Mouse (Mus musculus): ENCODE results near the gene Kif20b. TPM values are rescaled to one million over a fixed set of nuclear protein-coding genes. Genes with fewer than 3 reads are reported as not detected.

Gene Kif20b
- polyA plus RNA-seq, 1 experiment from 2014 or later: 14.1 TPM

GRCm38 (mm10) chr19:34904032-34904431, 18.1 kb upstream of the Kif20b start:
- H3K27me3 ChIP-seq (ENCODE audit: control insufficient read depth, insufficient read depth, low read length): no peaks in the 10 kb centered on the region
- H3K4me1 ChIP-seq (ENCODE audit: control insufficient read depth, insufficient read depth, low read length): no peaks in the 10 kb centered on the region
- H3K36me3 ChIP-seq (ENCODE audit: control insufficient read depth, insufficient read depth, low read length): no peaks in the 10 kb centered on the region
- no peak overlapping the region for H3K4me2 ChIP-seq (ENCODE audit: low read length)
- DNase-seq (no peak), ATAC-seq (ENCODE audit: low FRiP score, low TSS enrichment) (no peak)
- 82% methylated on average over 5 of the region's 5 CpGs for WGBS
- no peak overlapping the region for H3K27ac ChIP-seq (replicated peaks; ENCODE audit: low read depth, low read length)
- H3K9ac ChIP-seq (replicated peaks; ENCODE audit: low read length): no peak overlapping the region
- H3K4me3 ChIP-seq (replicated peaks; ENCODE audit: low read depth, low read length): no peak overlapping the region
- H3K9me3 ChIP-seq (ENCODE audit: control insufficient read depth, low read length): no peaks in the 10 kb centered on the region

GRCm38 (mm10) chr19:34905424-34905823, 16.7 kb upstream of the Kif20b start:
- Histone ChIP-seq H3K4me2 (ENCODE audit: low read length) (no peak overlapping the region), H3K36me3 (ENCODE audit: control insufficient read depth, insufficient read depth, low read length) (no peaks in the 10 kb centered on the region), H3K4me3 (replicated peaks; ENCODE audit: low read depth, low read length) (no peak overlapping the region), H3K9ac (replicated peaks; ENCODE audit: low read length) (no peak overlapping the region), H3K4me1 (ENCODE audit: control insufficient read depth, insufficient read depth, low read length) (no peaks in the 10 kb centered on the region), H3K27ac (replicated peaks; ENCODE audit: low read depth, low read length) (no peak overlapping the region), H3K9me3 (ENCODE audit: control insufficient read depth, low read length) (no peaks in the 10 kb centered on the region), H3K27me3 (ENCODE audit: control insufficient read depth, insufficient read depth, low read length) (no peaks in the 10 kb centered on the region)
- DNase-seq: no peak
- 93% methylated on average over 7 of the region's 7 CpGs for WGBS
- ATAC-seq (ENCODE audit: low FRiP score, low TSS enrichment): no peak

- no peak for DNase-seq
- no peak overlapping the region for H3K4me2 ChIP-seq (ENCODE audit: low read length)
- no peaks in the 10 kb centered on the region for H3K9me3 ChIP-seq (ENCODE audit: control insufficient read depth, low read length)
- no peak for ATAC-seq (ENCODE audit: low FRiP score, low TSS enrichment)
- H3K9ac ChIP-seq (replicated peaks; ENCODE audit: low read length): no peak overlapping the region
- H3K27ac ChIP-seq (replicated peaks; ENCODE audit: low read depth, low read length): no peak overlapping the region
- 85% methylated on average over 5 of the region's 5 CpGs for WGBS
- H3K4me1 ChIP-seq (ENCODE audit: control insufficient read depth, insufficient read depth, low read length): no peaks in the 10 kb centered on the region
- H3K27me3 ChIP-seq (ENCODE audit: control insufficient read depth, insufficient read depth, low read length): no peaks in the 10 kb centered on the region
- H3K36me3 ChIP-seq (ENCODE audit: control insufficient read depth, insufficient read depth, low read length): no peaks in the 10 kb centered on the region
- H3K4me3 ChIP-seq (replicated peaks; ENCODE audit: low read depth, low read length): no peak overlapping the region
Observed at GRCm38 (mm10) chr19:34906772-34907171, 15.4 kb upstream of the Kif20b start.

- no peak overlapping the region for H3K4me3 ChIP-seq (replicated peaks; ENCODE audit: low read depth, low read length)
- no peak overlapping the region for H3K27ac ChIP-seq (replicated peaks; ENCODE audit: low read depth, low read length)
- H3K9ac ChIP-seq (replicated peaks; ENCODE audit: low read length): no peak overlapping the region
- ATAC-seq (ENCODE audit: low FRiP score, low TSS enrichment) (no peak), DNase-seq (no peak)
- H3K4me1 ChIP-seq (ENCODE audit: control insufficient read depth, insufficient read depth, low read length): no peaks in the 10 kb centered on the region
- H3K4me2 ChIP-seq (ENCODE audit: low read length): no peak overlapping the region
- no peaks in the 10 kb centered on the region for H3K9me3 ChIP-seq (ENCODE audit: control insufficient read depth, low read length)
- H3K36me3 ChIP-seq (ENCODE audit: control insufficient read depth, insufficient read depth, low read length): no peaks in the 10 kb centered on the region
- H3K27me3 ChIP-seq (ENCODE audit: control insufficient read depth, insufficient read depth, low read length): no peaks in the 10 kb centered on the region
Observed at GRCm38 (mm10) chr19:34912366-34912765, 9.8 kb upstream of the Kif20b start.

- WGBS: 92% methylated on average over 4 of the region's 4 CpGs
- H3K9me3 ChIP-seq (ENCODE audit: control insufficient read depth, low read length): no peaks in the 10 kb centered on the region
- ATAC-seq (ENCODE audit: low FRiP score, low TSS enrichment): no peak
Observed at GRCm38 (mm10) chr19:34920066-34920465, 2.1 kb upstream of the Kif20b start.

GRCm38 (mm10) chr19:34920531-34920930, 1.6 kb upstream of the Kif20b start:
- no peak overlapping the region for H3K27ac ChIP-seq (replicated peaks; ENCODE audit: low read depth, low read length)
- no peaks in the 10 kb centered on the region for H3K27me3 ChIP-seq (ENCODE audit: control insufficient read depth, insufficient read depth, low read length)
- no peak for DNase-seq

More at GRCm38 (mm10) chr19:34920066-34920465, 2.1 kb upstream of the Kif20b start:
- H3K9ac ChIP-seq (replicated peaks; ENCODE audit: low read length): no peak overlapping the region
- no peak overlapping the region for H3K4me2 ChIP-seq (ENCODE audit: low read length)
- no peaks in the 10 kb centered on the region for H3K4me1 ChIP-seq (ENCODE audit: control insufficient read depth, insufficient read depth, low read length)
- no peak for DNase-seq
- H3K27ac ChIP-seq (replicated peaks; ENCODE audit: low read depth, low read length): no peak overlapping the region
- no peak overlapping the region for H3K4me3 ChIP-seq (replicated peaks; ENCODE audit: low read depth, low read length)
- no peaks in the 10 kb centered on the region for H3K27me3 ChIP-seq (ENCODE audit: control insufficient read depth, insufficient read depth, low read length)
- H3K36me3 ChIP-seq (ENCODE audit: control insufficient read depth, insufficient read depth, low read length): no peaks in the 10 kb centered on the region

GRCm38 (mm10) chr19:34921253-34921651, 909 bp upstream of the Kif20b start:
- Histone ChIP-seq H3K4me3 (replicated peaks; ENCODE audit: low read depth, low read length) (peak overlapping the region; percentile 82), H3K27ac (replicated peaks; ENCODE audit: low read depth, low read length) (0 out of 2 replicates have a peak overlapping the region, but pooled peaks have one; percentile 69), H3K4me1 (ENCODE audit: control insufficient read depth, insufficient read depth, low read length) (no peaks in the 10 kb centered on the region), H3K9ac (replicated peaks; ENCODE audit: low read length) (no peak overlapping the region; the same call in 1 of the 2 replicates), H3K36me3 (ENCODE audit: control insufficient read depth, insufficient read depth, low read length) (no peaks in the 10 kb centered on the region), H3K4me2 (ENCODE audit: low read length) (peak overlapping the region; percentile 67), H3K9me3 (ENCODE audit: control insufficient read depth, low read length) (no peaks in the 10 kb centered on the region), H3K27me3 (ENCODE audit: control insufficient read depth, insufficient read depth, low read length) (no peaks in the 10 kb centered on the region)
- DNase-seq (peak; percentile 50), ATAC-seq (ENCODE audit: low FRiP score, low TSS enrichment) (no peak)
- 17% methylated on average over 7 of the region's 7 CpGs for WGBS

More at GRCm38 (mm10) chr19:34920531-34920930, 1.6 kb upstream of the Kif20b start:
- H3K4me3 ChIP-seq (replicated peaks; ENCODE audit: low read depth, low read length): no peak overlapping the region
- no peak overlapping the region for H3K4me2 ChIP-seq (ENCODE audit: low read length)
- no peaks in the 10 kb centered on the region for H3K4me1 ChIP-seq (ENCODE audit: control insufficient read depth, insufficient read depth, low read length)
- H3K9me3 ChIP-seq (ENCODE audit: control insufficient read depth, low read length): no peaks in the 10 kb centered on the region
- H3K36me3 ChIP-seq (ENCODE audit: control insufficient read depth, insufficient read depth, low read length): no peaks in the 10 kb centered on the region
- 85% methylated on average over 3 of the region's 3 CpGs for WGBS
- no peak for ATAC-seq (ENCODE audit: low FRiP score, low TSS enrichment)
- no peak overlapping the region for H3K9ac ChIP-seq (replicated peaks; ENCODE audit: low read length)

GRCm38 (mm10) chr19:34922603-34922963, 422 bp downstream of the Kif20b start:
- DNase-seq (no peak), ATAC-seq (ENCODE audit: low FRiP score, low TSS enrichment) (no peak)
- Histone ChIP-seq H3K27me3 (ENCODE audit: control insufficient read depth, insufficient read depth, low read length) (no peaks in the 10 kb centered on the region), H3K4me3 (replicated peaks; ENCODE audit: low read depth, low read length) (peak overlapping the region; percentile 82), H3K9ac (replicated peaks; ENCODE audit: low read length) (peak overlapping the region; percentile 48), H3K9me3 (ENCODE audit: control insufficient read depth, low read length) (no peaks in the 10 kb centered on the region), H3K27ac (replicated peaks; ENCODE audit: low read depth, low read length) (no peak overlapping the region; the same call in 1 of the 2 replicates), H3K4me1 (ENCODE audit: control insufficient read depth, insufficient read depth, low read length) (no peaks in the 10 kb centered on the region), H3K4me2 (ENCODE audit: low read length) (peak overlapping the region; percentile 67), H3K36me3 (ENCODE audit: control insufficient read depth, insufficient read depth, low read length) (no peaks in the 10 kb centered on the region)
- under 1% methylated on average over 9 of the region's 9 CpGs for WGBS

GRCm38 (mm10) chr19:34947206-34947605, 25.0 kb downstream of the Kif20b start:
- Histone ChIP-seq H3K9me3 (ENCODE audit: control insufficient read depth, low read length) (no peaks in the 10 kb centered on the region), H3K4me2 (ENCODE audit: low read length) (no peak overlapping the region), H3K4me3 (replicated peaks; ENCODE audit: low read depth, low read length) (no peak overlapping the region), H3K4me1 (ENCODE audit: control insufficient read depth, insufficient read depth, low read length) (no peaks in the 10 kb centered on the region), H3K36me3 (ENCODE audit: control insufficient read depth, insufficient read depth, low read length) (peaks cover 25% of the 10 kb centered on the region), H3K27ac (replicated peaks; ENCODE audit: low read depth, low read length) (no peak overlapping the region), H3K9ac (replicated peaks; ENCODE audit: low read length) (no peak overlapping the region), H3K27me3 (ENCODE audit: control insufficient read depth, insufficient read depth, low read length) (no peaks in the 10 kb centered on the region)
- 92% methylated on average over 1 of the region's 1 CpGs for WGBS
- no peak for DNase-seq
- ATAC-seq (ENCODE audit: low FRiP score, low TSS enrichment): no peak

Measured in midbrain, embryonic 14.5 days (tissue).